Mouse (Mus musculus): ENCODE data around the gene Gpbp1l1. TPM values are rescaled to one million over a fixed set of nuclear protein-coding genes. Genes with fewer than 3 reads are reported as not detected.

Gene Gpbp1l1
- polyA plus RNA-seq, 1 experiment from 2014 or later: 38.3 TPM

GRCm38 (mm10) chr4:116556561-116557305 lies 725 bp upstream of the Gpbp1l1 start:
- peak; percentile 95 for ATAC-seq (ENCODE audit: insufficient number of reproducible peaks, insufficient read depth, low FRiP score, low read depth)
- peak overlapping the region; percentile 94 to 99 for H3K27ac ChIP-seq (replicated peaks in 1 of 2; ENCODE audit: control insufficient read depth in 1 of 2, insufficient read depth in 1 of 2, low read depth in 2 of 2, low read length in 2 of 2)
- H3K9ac ChIP-seq (ENCODE audit: low read length): peak overlapping the region; percentile 96
- no peaks in the 10 kb centered on the region for H3K27me3 ChIP-seq (ENCODE audit: control insufficient read depth, insufficient read depth, low read length)
- H3K4me1 ChIP-seq (ENCODE audit: control insufficient read depth in 2 of 2, insufficient read depth in 2 of 2, low read length in 2 of 2): peaks cover 0 to 14% of the 10 kb centered on the region in 2 experiments; a peak in 2 of 4 replicates
- H3K4me2 ChIP-seq (ENCODE audit: low read length): peak overlapping the region; percentile 72
- H3K9me3 ChIP-seq (ENCODE audit: control insufficient read depth, low read length): no peaks in the 10 kb centered on the region
- peaks cover 25% of the 10 kb centered on the region for H3K36me3 ChIP-seq (ENCODE audit: control insufficient read depth, insufficient read depth, low read length)
- peak overlapping the region; percentile 59 to 97 for H3K4me3 ChIP-seq (ENCODE audit: control insufficient read depth in 1 of 2, insufficient read depth in 1 of 2, low read depth in 1 of 2, low read length in 2 of 2)
- under 1% methylated on average over 28 of the region's 28 CpGs for WGBS

- peak overlapping the region; percentile 97 to 100 for H3K4me3 ChIP-seq (ENCODE audit: control insufficient read depth in 1 of 2, insufficient read depth in 1 of 2, low read depth in 1 of 2, low read length in 2 of 2)
- no peak for ATAC-seq (ENCODE audit: insufficient number of reproducible peaks, insufficient read depth, low FRiP score, low read depth)
- H3K9ac ChIP-seq (ENCODE audit: low read length): peak overlapping the region; percentile 96
- 3% methylated on average over 15 of the region's 15 CpGs for WGBS
- peaks cover 19% of the 10 kb centered on the region for H3K36me3 ChIP-seq (ENCODE audit: control insufficient read depth, insufficient read depth, low read length)
- H3K27me3 ChIP-seq (ENCODE audit: control insufficient read depth, insufficient read depth, low read length): no peaks in the 10 kb centered on the region
- H3K4me1 ChIP-seq (ENCODE audit: control insufficient read depth in 2 of 2, insufficient read depth in 2 of 2, low read length in 2 of 2): peaks cover 0 to 14% of the 10 kb centered on the region in 2 experiments; a peak in 2 of 4 replicates
- H3K27ac ChIP-seq (replicated peaks in 1 of 2; ENCODE audit: control insufficient read depth in 1 of 2, insufficient read depth in 1 of 2, low read depth in 2 of 2, low read length in 2 of 2): peak overlapping the region; percentile 99; a peak in 3 of 4 replicates
- peak overlapping the region; percentile 88 for H3K4me2 ChIP-seq (ENCODE audit: low read length)
- H3K9me3 ChIP-seq (ENCODE audit: control insufficient read depth, low read length): no peaks in the 10 kb centered on the region
These were observed 859 bp downstream of the Gpbp1l1 start for GRCm38 (mm10) chr4:116558151-116558882.

- no peak for ATAC-seq (ENCODE audit: insufficient number of reproducible peaks, insufficient read depth, low FRiP score, low read depth)
- 82% methylated on average over 8 of the region's 8 CpGs for WGBS
- no peaks in the 10 kb centered on the region for H3K9me3 ChIP-seq (ENCODE audit: control insufficient read depth, low read length)
- peaks cover 56% of the 10 kb centered on the region for H3K36me3 ChIP-seq (ENCODE audit: control insufficient read depth, insufficient read depth, low read length)
- peaks cover 4 to 18% of the 10 kb centered on the region in 2 experiments; a peak in 3 of 4 replicates for H3K4me1 ChIP-seq (ENCODE audit: control insufficient read depth in 2 of 2, insufficient read depth in 2 of 2, low read length in 2 of 2)
- H3K27ac ChIP-seq (replicated peaks in 1 of 2; ENCODE audit: control insufficient read depth in 1 of 2, insufficient read depth in 1 of 2, low read depth in 2 of 2, low read length in 2 of 2): no peak overlapping the region
- no peak overlapping the region for H3K9ac ChIP-seq (ENCODE audit: low read length)
- H3K4me3 ChIP-seq (ENCODE audit: control insufficient read depth in 1 of 2, insufficient read depth in 1 of 2, low read depth in 1 of 2, low read length in 2 of 2): no peak overlapping the region
- no peak overlapping the region for H3K4me2 ChIP-seq (ENCODE audit: low read length)
- no peaks in the 10 kb centered on the region for H3K27me3 ChIP-seq (ENCODE audit: control insufficient read depth, insufficient read depth, low read length)
These were observed 38.3 kb downstream of the Gpbp1l1 start for GRCm38 (mm10) chr4:116595793-116596192.

GRCm38 (mm10) chr4:116596379-116596778 lies 38.9 kb downstream of the Gpbp1l1 start, which contains the start of gene Ccdc17:
Gene Ccdc17, plus strand, starts transcription at chr4:116596654.
- H3K36me3 ChIP-seq (ENCODE audit: control insufficient read depth, insufficient read depth, low read length): peaks cover 56% of the 10 kb centered on the region
- ATAC-seq (ENCODE audit: insufficient number of reproducible peaks, insufficient read depth, low FRiP score, low read depth): no peak
- WGBS: 24% methylated on average over 5 of the region's 5 CpGs

GRCm38 (mm10) chr4:116596978-116597881 lies 39.8 kb downstream of the Gpbp1l1 start:
- Histone ChIP-seq H3K4me1 (ENCODE audit: control insufficient read depth in 2 of 2, insufficient read depth in 2 of 2, low read length in 2 of 2) (peaks cover 4 to 18% of the 10 kb centered on the region in 2 experiments; a peak in 3 of 4 replicates), H3K9me3 (ENCODE audit: control insufficient read depth, low read length) (no peaks in the 10 kb centered on the region), H3K4me2 (ENCODE audit: low read length) (peak overlapping the region; percentile 96), H3K36me3 (ENCODE audit: control insufficient read depth, insufficient read depth, low read length) (peaks cover 56% of the 10 kb centered on the region), H3K27ac (replicated peaks in 1 of 2; ENCODE audit: control insufficient read depth in 1 of 2, insufficient read depth in 1 of 2, low read depth in 2 of 2, low read length in 2 of 2) (peak overlapping the region; percentile 81 to 87), H3K9ac (ENCODE audit: low read length) (peak overlapping the region; percentile 82), H3K27me3 (ENCODE audit: control insufficient read depth, insufficient read depth, low read length) (no peaks in the 10 kb centered on the region), H3K4me3 (ENCODE audit: control insufficient read depth in 1 of 2, insufficient read depth in 1 of 2, low read depth in 1 of 2, low read length in 2 of 2) (peak overlapping the region; percentile 61 to 69)
- under 1% methylated on average over 50 of the region's 50 CpGs for WGBS
- ATAC-seq (ENCODE audit: insufficient number of reproducible peaks, insufficient read depth, low FRiP score, low read depth): peak; percentile 89

More at GRCm38 (mm10) chr4:116596379-116596778, 38.9 kb downstream of the Gpbp1l1 start, which contains the start of gene Ccdc17:
- peak within 1 kb of the TSS; percentile 81 to 87 for H3K27ac ChIP-seq (replicated peaks in 1 of 2; ENCODE audit: control insufficient read depth in 1 of 2, insufficient read depth in 1 of 2, low read depth in 2 of 2, low read length in 2 of 2)
- H3K4me2 ChIP-seq (ENCODE audit: low read length): peak within 1 kb of the TSS; percentile 96
- H3K4me3 ChIP-seq (ENCODE audit: control insufficient read depth in 1 of 2, insufficient read depth in 1 of 2, low read depth in 1 of 2, low read length in 2 of 2): peak within 1 kb of the TSS; percentile 61 to 69
- H3K27me3 ChIP-seq (ENCODE audit: control insufficient read depth, insufficient read depth, low read length): no peaks in the 10 kb centered on the region
- H3K4me1 ChIP-seq (ENCODE audit: control insufficient read depth in 2 of 2, insufficient read depth in 2 of 2, low read length in 2 of 2): peaks cover 4 to 18% of the 10 kb centered on the region in 2 experiments; a peak in 3 of 4 replicates
- H3K9me3 ChIP-seq (ENCODE audit: control insufficient read depth, low read length): no peaks in the 10 kb centered on the region
- peak within 1 kb of the TSS; percentile 82 for H3K9ac ChIP-seq (ENCODE audit: low read length)

- no peak overlapping the region for H3K4me3 ChIP-seq (ENCODE audit: control insufficient read depth in 1 of 2, insufficient read depth in 1 of 2, low read depth in 1 of 2, low read length in 2 of 2)
- 92% methylated on average over 2 of the region's 2 CpGs for WGBS
- peaks cover 82% of the 10 kb centered on the region for H3K36me3 ChIP-seq (ENCODE audit: control insufficient read depth, insufficient read depth, low read length)
These were observed 55.2 kb downstream of the Gpbp1l1 start for GRCm38 (mm10) chr4:116612621-116613020.

GRCm38 (mm10) chr4:116615237-116615636 lies 57.8 kb downstream of the Gpbp1l1 start:
- peaks cover 85% of the 10 kb centered on the region for H3K36me3 ChIP-seq (ENCODE audit: control insufficient read depth, insufficient read depth, low read length)
- no peak overlapping the region for H3K4me3 ChIP-seq (ENCODE audit: control insufficient read depth in 1 of 2, insufficient read depth in 1 of 2, low read depth in 1 of 2, low read length in 2 of 2)
- H3K4me1 ChIP-seq (ENCODE audit: control insufficient read depth in 2 of 2, insufficient read depth in 2 of 2, low read length in 2 of 2): no peaks in the 10 kb centered on the region
- no peak overlapping the region for H3K9ac ChIP-seq (ENCODE audit: low read length)
- no peak overlapping the region for H3K4me2 ChIP-seq (ENCODE audit: low read length)
- ATAC-seq (ENCODE audit: insufficient number of reproducible peaks, insufficient read depth, low FRiP score, low read depth): no peak
- 88% methylated on average over 2 of the region's 2 CpGs for WGBS
- no peak overlapping the region for H3K27ac ChIP-seq (replicated peaks in 1 of 2; ENCODE audit: control insufficient read depth in 1 of 2, insufficient read depth in 1 of 2, low read depth in 2 of 2, low read length in 2 of 2)
- no peaks in the 10 kb centered on the region for H3K27me3 ChIP-seq (ENCODE audit: control insufficient read depth, insufficient read depth, low read length)
- no peaks in the 10 kb centered on the region for H3K9me3 ChIP-seq (ENCODE audit: control insufficient read depth, low read length)

More at GRCm38 (mm10) chr4:116612621-116613020, 55.2 kb downstream of the Gpbp1l1 start:
- Histone ChIP-seq H3K27me3 (ENCODE audit: control insufficient read depth, insufficient read depth, low read length) (no peaks in the 10 kb centered on the region), H3K9me3 (ENCODE audit: control insufficient read depth, low read length) (no peaks in the 10 kb centered on the region), H3K9ac (ENCODE audit: low read length) (no peak overlapping the region), H3K4me2 (ENCODE audit: low read length) (no peak overlapping the region), H3K27ac (replicated peaks in 1 of 2; ENCODE audit: control insufficient read depth in 1 of 2, insufficient read depth in 1 of 2, low read depth in 2 of 2, low read length in 2 of 2) (no peak overlapping the region), H3K4me1 (ENCODE audit: control insufficient read depth in 2 of 2, insufficient read depth in 2 of 2, low read length in 2 of 2) (no peaks in the 10 kb centered on the region)
- ATAC-seq (ENCODE audit: insufficient number of reproducible peaks, insufficient read depth, low FRiP score, low read depth): no peak

Measured in heart, embryonic 14.5 days (tissue).